Mouse (Mus musculus) lung, postnatal 0 days (tissue): Measurements from ENCODE around the gene Metap1. TPM values are rescaled to one million over a fixed set of nuclear protein-coding genes. Genes with fewer than 3 reads are reported as not detected.

ENCODE experiments used
- ATAC-seq: fragments of 200-750 bp; cut with Nextera tagmentation; 2 replicates; pipeline ENCODE4 v1.8.0; 2017; ENCODE audit warnings: moderate library complexity
- DNase-seq: peaks from one replicate; pipeline ENCODE4 v3.0.0-alpha.2; 2016; ENCODE audit warnings: low spot score
- H3K27ac ChIP-seq: fragments of 300-500 bp; sonication (generic); 2 replicates; pipeline ENCODE4 v1.5.1; 2014; ENCODE audit warnings: antibody characterized with exemption, mild to moderate bottlenecking, low read length, mixed read lengths
- H3K27me3 ChIP-seq: fragments of 300-500 bp; sonication (generic); replicated peaks from 2 replicates; pipeline ENCODE4 v1.6.1; 2014; ENCODE audit warnings: low read length, mixed read lengths; ENCODE audit not compliant: insufficient read depth
- H3K36me3 ChIP-seq: fragments of 300-500 bp; sonication (generic); 2 replicates; pipeline ENCODE4 v1.6.1; 2014; ENCODE audit warnings: low read length, mixed read lengths; ENCODE audit not compliant: insufficient read depth
- H3K4me1 ChIP-seq: fragments of 300-500 bp; sonication (generic); 2 replicates; pipeline ENCODE4 v1.6.1; 2014; ENCODE audit warnings: antibody characterized with exemption, low read depth, low read length, mixed read lengths; ENCODE audit not compliant: insufficient read depth
- H3K4me2 ChIP-seq: fragments of 300-500 bp; sonication (generic); replicated peaks from 2 replicates; pipeline ENCODE4 v1.6.1; 2014; ENCODE audit warnings: low read depth, mild to moderate bottlenecking, low read length, moderate library complexity, mixed read lengths
- H3K4me3 ChIP-seq: fragments of 300-500 bp; sonication (generic); 2 replicates; pipeline ENCODE4 v1.5.1; 2014; ENCODE audit warnings: low read depth, low read length
- H3K9ac ChIP-seq: fragments of 300-500 bp; sonication (generic); replicated peaks from 2 replicates; pipeline ENCODE4 v1.6.1; 2014; ENCODE audit warnings: low read depth, mild to moderate bottlenecking
- H3K9me3 ChIP-seq: fragments of 300-500 bp; sonication (generic); 2 replicates; pipeline ENCODE4 v1.6.1; 2016; ENCODE audit warnings: low read length, mixed read lengths
- CTCF ChIP-seq: IDR thresholded peaks from 2 replicates; pipeline ENCODE4 v1.5.1; 2016; ENCODE audit warnings: antibody characterized with exemption, mild to moderate bottlenecking
- EP300 ChIP-seq: IDR thresholded peaks from 2 replicates; pipeline ENCODE4 v1.6.1; 2016; ENCODE audit warnings: antibody characterized with exemption, mild to moderate bottlenecking, control low read depth
- WGBS: fragments of 180-500 bp; shearing (Covaris S2); extraction: QIAGEN DNeasy Blood & Tissue Kit; methylation state at CpG from one replicate; pipeline ENCODE4 v1.1.7; 2014; 5-methylcytosine and 5-hydroxymethylcytosine counted together
- polyA plus RNA-seq: library from polyadenylated mRNA; unstranded; fragments of >200 nt; fragmentation: Nextera tagmentation; extraction: Ambion mirVana; gene quantifications from 2 replicates; pipeline ENCODE4 v1.2.1, GENCODE M21; 2015

Gene Metap1
- polyA plus RNA-seq, 1 experiment from 2014 or later: 23.9 TPM

- H3K9me3 ChIP-seq: no peaks in the 10 kb centered on the region
- H3K27me3 ChIP-seq: no peaks in the 10 kb centered on the region
- ATAC-seq: no peak
- H3K4me3 ChIP-seq: no peak overlapping the region
- no peaks in the 10 kb centered on the region for H3K36me3 ChIP-seq
- no peak overlapping the region for H3K27ac ChIP-seq
- 78% methylated on average over 3 of the region's 3 CpGs for WGBS
- DNase-seq: no peak
- TF ChIP-seq EP300: no peak
- TF ChIP-seq CTCF: peak; percentile 12; the same call in 1 of the 2 replicates
- H3K4me2 ChIP-seq: no peak overlapping the region
- no peak overlapping the region for H3K9ac ChIP-seq
- peaks cover under 1% of the 10 kb centered on the region; the same call in 1 of the 2 replicates for H3K4me1 ChIP-seq
Measured at GRCm38 (mm10) chr3:138493668-138494067, 4.4 kb upstream of the Metap1 start.

- Histone ChIP-seq H3K4me1 (peaks cover 3% of the 10 kb centered on the region; the same call in 1 of the 2 replicates), H3K27me3 (no peaks in the 10 kb centered on the region), H3K27ac (no peak overlapping the region), H3K36me3 (no peaks in the 10 kb centered on the region), H3K4me2 (peak overlapping the region; percentile 73), H3K9ac (peak overlapping the region; percentile 10; the same call in 1 of the 2 replicates), H3K4me3 (peak overlapping the region; percentile 94), H3K9me3 (no peaks in the 10 kb centered on the region)
- no peak for TF ChIP-seq EP300
- ATAC-seq (no peak), DNase-seq (no peak)
- WGBS: 15% methylated on average over 6 of the region's 6 CpGs
Measured at GRCm38 (mm10) chr3:138490034-138490337, 671 bp upstream of the Metap1 start.

- under 1% methylated on average over 45 of the region's 61 CpGs for WGBS
- H3K4me3 ChIP-seq: peak overlapping the region; percentile 94
- no peaks in the 10 kb centered on the region for H3K27me3 ChIP-seq
- peak overlapping the region; percentile 73 for H3K4me2 ChIP-seq
- peak; percentile 55 for ATAC-seq
- peak overlapping the region; percentile 70 for H3K9ac ChIP-seq
- H3K4me1 ChIP-seq: peaks cover 3% of the 10 kb centered on the region; the same call in 1 of the 2 replicates
- peak; percentile 40 for DNase-seq
- no peaks in the 10 kb centered on the region for H3K36me3 ChIP-seq
- H3K27ac ChIP-seq: peak overlapping the region; percentile 85
- no peaks in the 10 kb centered on the region for H3K9me3 ChIP-seq
- TF ChIP-seq CTCF (no peak), EP300 (no peak)
Measured at GRCm38 (mm10) chr3:138488584-138489326, 560 bp downstream of the Metap1 start.

GRCm38 (mm10) chr3:138483240-138483639 lies 6.1 kb downstream of the Metap1 start:
- Histone ChIP-seq H3K4me2 (no peak overlapping the region), H3K36me3 (peaks cover 9% of the 10 kb centered on the region; the same call in 1 of the 2 replicates), H3K9ac (no peak overlapping the region), H3K27ac (no peak overlapping the region), H3K27me3 (no peaks in the 10 kb centered on the region), H3K4me1 (no peaks in the 10 kb centered on the region; the same call in 1 of the 2 replicates), H3K4me3 (no peak overlapping the region), H3K9me3 (no peaks in the 10 kb centered on the region)
- no peak for ATAC-seq
- 55% methylated on average over 2 of the region's 2 CpGs for WGBS
- no peak for DNase-seq
- no peak for TF ChIP-seq CTCF
- TF ChIP-seq EP300: no peak

- WGBS: 49% methylated on average over 14 of the region's 14 CpGs
- TF ChIP-seq CTCF: 0 out of 2 replicates have a peak, but pooled peaks have one; percentile 17
- TF ChIP-seq EP300: no peak
- Histone ChIP-seq H3K9ac (no peak overlapping the region), H3K9me3 (no peaks in the 10 kb centered on the region), H3K4me1 (no peaks in the 10 kb centered on the region), H3K4me2 (no peak overlapping the region), H3K4me3 (no peak overlapping the region), H3K27me3 (no peaks in the 10 kb centered on the region), H3K36me3 (peaks cover 9% of the 10 kb centered on the region; the same call in 1 of the 2 replicates), H3K27ac (no peak overlapping the region)
- peak; percentile 55 for DNase-seq
- peak; percentile 54; the same call in 1 of the 2 replicates for ATAC-seq
Measured at GRCm38 (mm10) chr3:138481526-138482284, 7.6 kb downstream of the Metap1 start.

- WGBS: 94% methylated on average over 8 of the region's 8 CpGs
- no peak overlapping the region for H3K9ac ChIP-seq
- H3K9me3 ChIP-seq: no peaks in the 10 kb centered on the region
- H3K4me2 ChIP-seq: no peak overlapping the region
- no peak for DNase-seq
- ATAC-seq: no peak
- H3K4me1 ChIP-seq: no peaks in the 10 kb centered on the region
- H3K36me3 ChIP-seq: peaks cover 9% of the 10 kb centered on the region; the same call in 1 of the 2 replicates
- no peaks in the 10 kb centered on the region for H3K27me3 ChIP-seq
- no peak overlapping the region for H3K4me3 ChIP-seq
- no peak overlapping the region for H3K27ac ChIP-seq
- TF ChIP-seq CTCF (no peak), EP300 (no peak)
Measured at GRCm38 (mm10) chr3:138479489-138479888, 9.8 kb downstream of the Metap1 start.
